Mouse (Mus musculus) ES-E14 (cell line): ENCODE results near the gene Rxfp2. TPM values are rescaled to one million over a fixed set of nuclear protein-coding genes. Genes with fewer than 3 reads are reported as not detected.
A peak's percentile ranks its signal among the peaks of the same experiment; 100 is the strongest.

ENCODE experiments used
- DNase-seq: peaks from one replicate; pipeline ENCODE4 v3.0.0-alpha.2; 2013; ENCODE audit warnings: low read depth, low spot score
- H3K27ac ChIP-seq: 2 replicates; pipeline ENCODE4 v1.5.1; 2012; ENCODE audit warnings: low read depth, mild to moderate bottlenecking, low read length, moderate library complexity, mixed read lengths; ENCODE audit not compliant: poor library complexity, insufficient read depth, severe bottlenecking
- H3K36me3 ChIP-seq: 2 replicates; pipeline ENCODE4 v1.6.1; 2012; ENCODE audit warnings: mild to moderate bottlenecking, low read length, moderate library complexity, mixed read lengths; ENCODE audit not compliant: control insufficient read depth, poor library complexity, insufficient read depth, severe bottlenecking
- H3K4me1 ChIP-seq, 2 experiments: fragments of 150-350 bp in 1 of 2; sonication (generic) in 1 of 2; 2 replicates each; pipeline ENCODE4 v1.6.1; 2012; ENCODE audit warnings: low read length in 2 of 2, mild to moderate bottlenecking in 1 of 2, mixed read lengths in 1 of 2; ENCODE audit not compliant: control insufficient read depth in 2 of 2, insufficient read depth in 2 of 2, poor library complexity in 1 of 2
- H3K4me3 ChIP-seq, 2 experiments: fragments of 150-350 bp in 1 of 2; sonication (generic) in 1 of 2; 2 replicates each; pipeline ENCODE4 v1.5.1; 2012; ENCODE audit warnings: low read length in 2 of 2, low read depth in 1 of 2, mild to moderate bottlenecking in 1 of 2, mixed read lengths in 1 of 2; ENCODE audit not compliant: insufficient read depth in 1 of 2, poor library complexity in 1 of 2, severe bottlenecking in 1 of 2
- H3K9ac ChIP-seq: 2 replicates; pipeline ENCODE4 v1.6.1; 2012; ENCODE audit warnings: low read depth, mild to moderate bottlenecking, low read length, mixed read lengths; ENCODE audit not compliant: poor library complexity, insufficient read depth, severe bottlenecking
- H3K9me3 ChIP-seq: fragments of 150-350 bp; sonication (generic); 2 replicates; pipeline ENCODE4 v1.6.1; 2012; ENCODE audit warnings: low read depth, mild to moderate bottlenecking, low read length; ENCODE audit not compliant: control insufficient read depth, insufficient read depth
- CHD2 ChIP-seq: IDR thresholded peaks from 2 replicates; pipeline ENCODE4 v1.6.1; 2014; ENCODE audit warnings: mild to moderate bottlenecking, low read depth, low read length, inconsistent platforms
- HCFC1 ChIP-seq: IDR thresholded peaks from 2 replicates; pipeline ENCODE4 v1.6.1; 2012; ENCODE audit warnings: low read length, inconsistent platforms, borderline replicate concordance; ENCODE audit not compliant: insufficient read depth
- MAFK ChIP-seq: IDR thresholded peaks from 2 replicates; pipeline ENCODE4 v1.6.1; 2014; ENCODE audit warnings: mild to moderate bottlenecking, low read depth, low read length, inconsistent platforms; ENCODE audit not compliant: insufficient read depth
- ZC3H11A ChIP-seq: IDR thresholded peaks from 2 replicates; pipeline ENCODE4 v1.6.1; 2012; ENCODE audit warnings: low read depth, mild to moderate bottlenecking, inconsistent platforms, low read length, borderline replicate concordance
- ZNF384 ChIP-seq: IDR thresholded peaks from 2 replicates; pipeline ENCODE4 v1.6.1; 2012; ENCODE audit warnings: low read depth, low read length, inconsistent platforms
- in situ Hi-C, 2 experiments: fragments of 600-800 bp; cut with MboI; formaldehyde crosslinking; loops; one replicate each; pipeline ENCODE4 v1.15.1; 2025; ENCODE audit warnings: low sequenced_read_pairs in 2 of 2, inconsistent platforms in 1 of 2; ENCODE audit not compliant: unreplicated experiment in 2 of 2
- total RNA-seq: library from RNA; depleted of rRNA; stranded (reverse); fragments of 300-350 nt; gene quantifications from 2 replicates; pipeline ENCODE4 v1.2.3, GENCODE M21; 2012

Gene Rxfp2
- total RNA-seq, 1 experiment: not detected

DNA sequence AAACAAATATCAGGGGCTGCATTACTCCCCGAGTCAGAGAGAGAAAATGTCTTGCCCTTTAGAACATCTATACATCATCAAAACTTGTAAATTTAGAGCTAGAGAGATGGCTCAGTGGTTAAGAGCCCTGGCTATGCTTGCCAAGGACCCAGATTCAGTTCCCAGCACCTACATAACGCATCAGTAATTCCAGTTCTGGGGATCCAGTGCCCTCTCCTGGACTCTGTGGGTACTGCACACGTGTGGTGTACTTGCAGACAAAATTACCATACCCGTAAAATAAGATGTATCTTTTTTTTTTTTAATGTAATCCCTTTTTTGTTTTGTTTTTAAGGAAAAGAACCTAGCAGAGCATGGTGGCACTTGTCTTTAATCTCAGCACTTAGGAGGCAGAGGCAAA, 21.9 kb upstream of the Rxfp2 start:
- TF ChIP-seq ZC3H11A: no peak

DNA sequence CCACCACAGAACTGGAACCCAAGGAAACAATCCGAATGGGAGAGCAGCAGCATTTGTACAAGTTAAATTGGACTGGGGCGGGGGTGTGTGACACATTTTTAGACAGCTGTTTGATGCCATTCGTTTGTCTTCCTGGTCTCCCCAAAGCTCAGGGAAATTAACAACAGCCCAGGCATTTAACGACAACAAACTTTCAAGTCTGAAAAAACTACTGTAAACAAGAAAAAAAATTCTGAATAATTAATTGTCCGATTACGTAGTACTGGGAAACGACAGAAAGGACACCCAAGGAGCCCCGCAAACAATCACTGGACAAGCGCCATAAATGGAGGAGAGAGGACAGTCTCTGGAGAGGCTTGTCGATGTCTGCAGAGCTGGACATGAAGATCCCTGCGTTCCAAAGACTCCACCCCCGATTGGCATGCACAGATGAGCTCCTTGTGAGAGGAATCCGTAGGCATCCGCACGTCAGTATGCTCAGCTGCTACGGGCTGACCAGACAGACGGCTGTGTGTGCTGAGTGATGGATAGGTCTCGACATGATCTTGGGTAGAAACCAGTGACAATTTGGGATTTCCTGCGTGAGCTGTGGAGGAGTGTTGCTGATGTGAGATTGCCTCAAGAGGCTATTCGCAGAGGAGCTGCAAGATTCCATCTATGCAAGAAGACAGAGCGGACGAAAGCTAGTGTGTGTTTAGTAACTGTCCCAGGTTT, 21.0 kb upstream of the Rxfp2 start:
- TF ChIP-seq HCFC1 (no peak), ZNF384 (no peak), ZC3H11A (no peak), MAFK (no peak), CHD2 (no peak)
- Histone ChIP-seq H3K4me1 (0 out of 4 replicates have a peak, but pooled peaks cover 0 to 1% of the 10 kb centered on the region in 2 experiments), H3K27ac (no peak overlapping the region), H3K9me3 (no peaks in the 10 kb centered on the region), H3K36me3 (no peaks in the 10 kb centered on the region), H3K4me3 (no peak overlapping the region), H3K9ac (no peak overlapping the region)
- DNase-seq: no peak
- in situ Hi-C loops: no loop called here

More for the DNA sequence above, 21.9 kb upstream of the Rxfp2 start:
- 0 out of 4 replicates have a peak, but pooled peaks cover 0 to 1% of the 10 kb centered on the region in 2 experiments for H3K4me1 ChIP-seq
- no peaks in the 10 kb centered on the region for H3K36me3 ChIP-seq
- in situ Hi-C loops: no loop called here
- no peak overlapping the region for H3K27ac ChIP-seq
- no peaks in the 10 kb centered on the region for H3K9me3 ChIP-seq
- no peak overlapping the region for H3K9ac ChIP-seq
- no peak overlapping the region for H3K4me3 ChIP-seq
- no peak for DNase-seq

DNA sequence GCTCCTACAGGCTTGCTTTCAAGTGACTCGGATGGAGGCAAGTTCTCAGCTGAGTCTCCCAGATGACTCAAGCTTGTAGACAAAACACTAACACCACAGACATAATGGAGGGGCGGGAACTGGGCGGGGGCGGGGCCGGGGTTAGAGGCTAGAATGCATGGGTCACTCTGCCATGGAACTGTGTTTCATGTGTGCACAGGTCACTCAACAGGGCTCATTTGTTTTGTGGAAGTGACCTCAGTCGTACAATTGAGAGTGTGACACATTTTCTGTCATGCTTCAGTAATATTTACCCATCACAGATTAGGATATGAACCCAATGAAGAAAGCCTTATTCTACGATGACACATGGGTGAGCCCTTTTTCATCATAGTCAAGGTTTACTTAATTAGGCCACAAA, 20.2 kb upstream of the Rxfp2 start:
- Histone ChIP-seq H3K4me3 (no peak overlapping the region), H3K36me3 (no peaks in the 10 kb centered on the region), H3K4me1 (no peaks in the 10 kb centered on the region), H3K9ac (no peak overlapping the region), H3K27ac (no peak overlapping the region), H3K9me3 (no peaks in the 10 kb centered on the region)
- in situ Hi-C loops: no loop called here
- no peak for TF ChIP-seq ZC3H11A
- no peak for DNase-seq

DNA sequence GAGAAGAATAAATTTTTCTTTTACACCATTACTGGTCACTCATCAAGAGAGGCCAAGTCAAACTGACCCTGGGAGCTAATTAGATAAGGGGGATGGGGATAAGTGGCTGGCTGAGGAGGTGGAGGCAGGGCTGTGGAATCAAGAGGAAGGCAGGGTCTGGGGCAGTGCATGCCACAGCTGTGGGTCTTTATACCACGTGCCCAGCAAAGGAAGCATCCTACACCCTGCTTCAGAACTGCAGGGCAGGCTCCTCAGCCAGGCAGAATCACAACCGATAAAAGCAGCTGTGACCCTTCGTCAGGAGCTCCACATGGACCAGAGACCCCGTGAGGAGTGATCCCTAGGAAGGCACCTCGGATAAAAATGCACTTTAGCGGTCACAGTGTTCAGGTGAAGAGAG, 13.1 kb upstream of the Rxfp2 start:
- in situ Hi-C loops: no loop called here

DNA sequence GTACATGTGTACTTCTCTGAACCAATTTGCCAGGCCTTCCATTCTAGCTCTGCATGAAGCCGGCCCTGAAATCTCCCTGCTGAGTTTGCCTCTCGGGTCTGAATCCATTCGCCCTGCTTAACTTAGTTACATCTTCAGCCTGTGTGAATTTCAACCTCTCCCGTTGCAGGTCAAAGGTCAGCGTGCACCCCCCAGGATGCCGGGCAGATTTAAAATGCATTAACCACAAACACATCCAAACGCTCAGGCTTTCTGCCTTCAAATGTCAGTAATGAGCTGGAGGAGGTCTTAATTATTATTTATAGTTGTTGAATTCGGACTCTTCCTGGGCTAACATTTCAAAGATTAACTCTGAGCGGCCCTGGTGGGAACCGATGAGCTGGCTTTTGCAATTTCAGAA, 1.6 kb upstream of the Rxfp2 start:
- DNase-seq: no peak
- Histone ChIP-seq H3K4me3 (no peak overlapping the region), H3K9me3 (no peaks in the 10 kb centered on the region), H3K4me1 (no peaks in the 10 kb centered on the region), H3K36me3 (no peaks in the 10 kb centered on the region), H3K9ac (no peak overlapping the region), H3K27ac (no peak overlapping the region)
- no peak for TF ChIP-seq CHD2
- TF ChIP-seq HCFC1: no peak
- no peak for TF ChIP-seq ZC3H11A
- no peak for TF ChIP-seq ZNF384
- in situ Hi-C loops: no loop called here

More for the DNA sequence above, 13.1 kb upstream of the Rxfp2 start:
- no peaks in the 10 kb centered on the region for H3K9me3 ChIP-seq
- no peak for DNase-seq
- peak overlapping the region in 1 of 2 experiments; percentile 29; a peak in 1 of 4 replicates for H3K4me3 ChIP-seq
- H3K9ac ChIP-seq: no peak overlapping the region
- H3K4me1 ChIP-seq: no peaks in the 10 kb centered on the region
- H3K36me3 ChIP-seq: no peaks in the 10 kb centered on the region
- no peak overlapping the region for H3K27ac ChIP-seq
- TF ChIP-seq ZC3H11A: no peak
- no peak for TF ChIP-seq ZNF384
- no peak for TF ChIP-seq MAFK
- TF ChIP-seq CHD2: no peak
- TF ChIP-seq HCFC1: no peak
